Mouse (Mus musculus) heart, embryonic 15.5 days (tissue): ENCODE results near the gene Sox2. TPM values are rescaled to one million over a fixed set of nuclear protein-coding genes. Genes with fewer than 3 reads are reported as not detected.

Experiments
- ATAC-seq: fragments of 200-750 bp; cut with Nextera tagmentation; replicated peaks from 2 replicates; pipeline ENCODE4 v1.8.0; 2017; ENCODE audit warnings: low read depth, moderate TSS enrichment; ENCODE audit not compliant: insufficient number of reproducible peaks, insufficient read depth, low FRiP score
- H3K27ac ChIP-seq: fragments of 300-500 bp; sonication (generic); 2 replicates; pipeline ENCODE4 v1.5.1; 2015; ENCODE audit warnings: mild to moderate bottlenecking, inconsistent platforms
- H3K27me3 ChIP-seq: fragments of 300-500 bp; sonication (generic); 2 replicates; pipeline ENCODE4 v1.6.1; 2015; ENCODE audit warnings: inconsistent platforms
- H3K36me3 ChIP-seq: fragments of 300-500 bp; sonication (generic); 2 replicates; pipeline ENCODE4 v1.6.1; 2015; ENCODE audit warnings: mild to moderate bottlenecking, inconsistent platforms
- H3K4me1 ChIP-seq: fragments of 300-500 bp; sonication (generic); replicated peaks from 2 replicates; pipeline ENCODE4 v1.6.1; 2015; ENCODE audit warnings: inconsistent platforms
- H3K4me2 ChIP-seq: fragments of 300-500 bp; sonication (generic); 2 replicates; pipeline ENCODE4 v1.6.1; 2015; ENCODE audit warnings: inconsistent platforms, mild to moderate bottlenecking, moderate library complexity
- H3K4me3 ChIP-seq: fragments of 300-500 bp; sonication (generic); 2 replicates; pipeline ENCODE4 v1.5.1; 2015; ENCODE audit warnings: mild to moderate bottlenecking, inconsistent platforms
- H3K9ac ChIP-seq: fragments of 300-500 bp; sonication (generic); 2 replicates; pipeline ENCODE4 v1.6.1; 2015; ENCODE audit warnings: mild to moderate bottlenecking, inconsistent platforms
- H3K9me3 ChIP-seq: fragments of 300-500 bp; sonication (generic); replicated peaks from 2 replicates; pipeline ENCODE4 v1.6.1; 2016; ENCODE audit warnings: inconsistent platforms
- WGBS: fragments of 180-500 bp; shearing (Covaris S2); methylation state at CpG from one replicate; pipeline ENCODE4 v1.1.7; 2015; ENCODE audit warnings: mixed read lengths; 5-methylcytosine and 5-hydroxymethylcytosine counted together
- polyA plus RNA-seq: library from polyadenylated mRNA; unstranded; fragments of >200 nt; fragmentation: Nextera tagmentation; extraction: Ambion mirVana; gene quantifications from 2 replicates; pipeline ENCODE4 v1.2.1, GENCODE M21; 2015

Gene Sox2
- polyA plus RNA-seq, 1 experiment from 2014 or later: 0.26 TPM

- H3K4me3 ChIP-seq: no peak overlapping the region
- H3K27ac ChIP-seq: no peak overlapping the region
- peaks cover 14% of the 10 kb centered on the region for H3K4me1 ChIP-seq
- peaks cover 52% of the 10 kb centered on the region for H3K27me3 ChIP-seq
- no peaks in the 10 kb centered on the region for H3K9me3 ChIP-seq
- no peak overlapping the region for H3K9ac ChIP-seq
- H3K4me2 ChIP-seq: no peak overlapping the region
- 46% methylated on average over 5 of the region's 5 CpGs for WGBS
- H3K36me3 ChIP-seq: no peaks in the 10 kb centered on the region
- ATAC-seq: no peak
These were observed 12.7 kb upstream of the Sox2 start for GRCm38 (mm10) chr3:34637481-34637880.

- Histone ChIP-seq H3K9me3 (no peaks in the 10 kb centered on the region), H3K36me3 (no peaks in the 10 kb centered on the region), H3K4me2 (no peak overlapping the region), H3K9ac (no peak overlapping the region), H3K27me3 (peaks cover 57% of the 10 kb centered on the region), H3K4me3 (no peak overlapping the region), H3K27ac (no peak overlapping the region), H3K4me1 (peaks cover 16% of the 10 kb centered on the region)
- 35% methylated on average over 5 of the region's 5 CpGs for WGBS
- ATAC-seq: no peak
These were observed 12.3 kb upstream of the Sox2 start for GRCm38 (mm10) chr3:34637926-34638325.

- Histone ChIP-seq H3K27me3 (peaks cover 61% of the 10 kb centered on the region), H3K36me3 (no peaks in the 10 kb centered on the region), H3K9me3 (no peaks in the 10 kb centered on the region), H3K4me3 (no peak overlapping the region), H3K9ac (no peak overlapping the region), H3K4me2 (no peak overlapping the region), H3K4me1 (peaks cover 16% of the 10 kb centered on the region), H3K27ac (no peak overlapping the region)
- WGBS: 8% methylated on average over 13 of the region's 13 CpGs
- no peak for ATAC-seq
These were observed 11.9 kb upstream of the Sox2 start for GRCm38 (mm10) chr3:34638344-34638743.

GRCm38 (mm10) chr3:34639031-34639872, 11.0 kb upstream of the Sox2 start:
- H3K9ac ChIP-seq: no peak overlapping the region
- peaks cover 16% of the 10 kb centered on the region for H3K4me1 ChIP-seq
- WGBS: 4% methylated on average over 24 of the region's 24 CpGs
- no peak overlapping the region for H3K4me2 ChIP-seq
- no peak overlapping the region for H3K4me3 ChIP-seq
- no peaks in the 10 kb centered on the region for H3K9me3 ChIP-seq
- H3K27me3 ChIP-seq: peaks cover 70% of the 10 kb centered on the region
- H3K36me3 ChIP-seq: no peaks in the 10 kb centered on the region
- no peak overlapping the region for H3K27ac ChIP-seq
- ATAC-seq: no peak

GRCm38 (mm10) chr3:34639873-34640270, 10.3 kb upstream of the Sox2 start:
- ATAC-seq: no peak
- Histone ChIP-seq H3K36me3 (no peaks in the 10 kb centered on the region), H3K4me2 (no peak overlapping the region), H3K27me3 (peaks cover 76% of the 10 kb centered on the region), H3K9me3 (no peaks in the 10 kb centered on the region), H3K27ac (no peak overlapping the region), H3K4me1 (peaks cover 16% of the 10 kb centered on the region), H3K4me3 (no peak overlapping the region), H3K9ac (no peak overlapping the region)
- WGBS: 6% methylated on average over 10 of the region's 10 CpGs

GRCm38 (mm10) chr3:34640276-34640675, 9.9 kb upstream of the Sox2 start:
- Histone ChIP-seq H3K9ac (no peak overlapping the region), H3K27me3 (peaks cover 80% of the 10 kb centered on the region), H3K4me2 (no peak overlapping the region), H3K4me1 (peaks cover 16% of the 10 kb centered on the region), H3K9me3 (no peaks in the 10 kb centered on the region), H3K27ac (no peak overlapping the region), H3K4me3 (no peak overlapping the region), H3K36me3 (no peaks in the 10 kb centered on the region)
- no peak for ATAC-seq
- WGBS: 10% methylated on average over 8 of the region's 8 CpGs

- Histone ChIP-seq H3K4me3 (no peak overlapping the region), H3K27ac (no peak overlapping the region), H3K4me2 (no peak overlapping the region), H3K9me3 (no peaks in the 10 kb centered on the region), H3K27me3 (peaks cover 86% of the 10 kb centered on the region), H3K9ac (no peak overlapping the region), H3K4me1 (peaks cover 16% of the 10 kb centered on the region), H3K36me3 (no peaks in the 10 kb centered on the region)
- 5% methylated on average over 33 of the region's 33 CpGs for WGBS
- no peak for ATAC-seq
These were observed 9.3 kb upstream of the Sox2 start for GRCm38 (mm10) chr3:34640690-34641600.

- no peak for ATAC-seq
- no peaks in the 10 kb centered on the region for H3K9me3 ChIP-seq
- H3K9ac ChIP-seq: no peak overlapping the region
- H3K4me3 ChIP-seq: peak overlapping the region; percentile 37
- 3% methylated on average over 38 of the region's 38 CpGs for WGBS
- H3K36me3 ChIP-seq: no peaks in the 10 kb centered on the region
- peaks cover 16% of the 10 kb centered on the region for H3K4me1 ChIP-seq
- H3K27me3 ChIP-seq: peaks cover 95% of the 10 kb centered on the region
- no peak overlapping the region for H3K27ac ChIP-seq
- peak overlapping the region; percentile 60 for H3K4me2 ChIP-seq
These were observed 8.3 kb upstream of the Sox2 start for GRCm38 (mm10) chr3:34641756-34642497.

- ATAC-seq: no peak
- no peaks in the 10 kb centered on the region for H3K9me3 ChIP-seq
- H3K9ac ChIP-seq: no peak overlapping the region
- H3K4me1 ChIP-seq: peaks cover 16% of the 10 kb centered on the region
- under 1% methylated on average over 20 of the region's 20 CpGs for WGBS
- peaks cover 95% of the 10 kb centered on the region for H3K27me3 ChIP-seq
- no peaks in the 10 kb centered on the region for H3K36me3 ChIP-seq
- peak overlapping the region; percentile 60 for H3K4me2 ChIP-seq
- H3K27ac ChIP-seq: no peak overlapping the region
- peak overlapping the region; percentile 37 for H3K4me3 ChIP-seq
These were observed 7.7 kb upstream of the Sox2 start for GRCm38 (mm10) chr3:34642498-34642941.

- H3K4me3 ChIP-seq: no peak overlapping the region
- no peak overlapping the region for H3K4me2 ChIP-seq
- ATAC-seq: no peak
- peaks cover 16% of the 10 kb centered on the region for H3K4me1 ChIP-seq
- H3K27me3 ChIP-seq: peaks cover 97% of the 10 kb centered on the region
- no peaks in the 10 kb centered on the region for H3K9me3 ChIP-seq
- 9% methylated on average over 5 of the region's 5 CpGs for WGBS
- no peaks in the 10 kb centered on the region for H3K36me3 ChIP-seq
- no peak overlapping the region for H3K27ac ChIP-seq
- H3K9ac ChIP-seq: no peak overlapping the region
These were observed 7.1 kb upstream of the Sox2 start for GRCm38 (mm10) chr3:34643067-34643466.
